Mouse (Mus musculus) stomach, postnatal 0 days (tissue): ENCODE results near the gene Pepd. TPM values are rescaled to one million over a fixed set of nuclear protein-coding genes. Genes with fewer than 3 reads are reported as not detected.
A peak's percentile ranks its signal among the peaks of the same experiment; 100 is the strongest.

ENCODE experiments used
- ATAC-seq: fragments of 200-750 bp; cut with Nextera tagmentation; 2 replicates; pipeline ENCODE4 v1.8.0; 2017; ENCODE audit not compliant: low FRiP score, low TSS enrichment
- DNase-seq: peaks from one replicate; pipeline ENCODE4 v3.0.0-alpha.2; 2016; ENCODE audit warnings: low spot score
- H3K27ac ChIP-seq: fragments of 300-500 bp; sonication (generic); replicated peaks from 2 replicates; pipeline ENCODE4 v1.5.1; 2014; ENCODE audit warnings: mild to moderate bottlenecking, control low read depth
- H3K27me3 ChIP-seq: fragments of 300-500 bp; sonication (generic); 2 replicates; pipeline ENCODE4 v1.6.1; 2014; ENCODE audit warnings: low read length; ENCODE audit not compliant: control insufficient read depth, insufficient read depth
- H3K36me3 ChIP-seq: fragments of 300-500 bp; sonication (generic); 2 replicates; pipeline ENCODE4 v1.6.1; 2014; ENCODE audit warnings: low read length, mixed read lengths; ENCODE audit not compliant: control insufficient read depth, insufficient read depth
- H3K4me1 ChIP-seq: fragments of 300-500 bp; sonication (generic); replicated peaks from 2 replicates; pipeline ENCODE4 v1.6.1; 2014; ENCODE audit warnings: antibody characterized with exemption; ENCODE audit not compliant: control insufficient read depth, insufficient read depth
- H3K4me2 ChIP-seq: fragments of 300-500 bp; sonication (generic); replicated peaks from 2 replicates; pipeline ENCODE4 v1.6.1; 2014; ENCODE audit warnings: low read depth, mild to moderate bottlenecking, control low read depth, moderate library complexity
- H3K4me3 ChIP-seq: fragments of 300-500 bp; sonication (generic); 2 replicates; pipeline ENCODE4 v1.5.1; 2014; ENCODE audit warnings: low read depth, low read length, control low read depth
- H3K9ac ChIP-seq: fragments of 300-500 bp; sonication (generic); 2 replicates; pipeline ENCODE4 v1.6.1; 2014; ENCODE audit warnings: mild to moderate bottlenecking, low read length, control low read depth, mixed read lengths
- H3K9me3 ChIP-seq: fragments of 300-500 bp; sonication (generic); 2 replicates; pipeline ENCODE4 v1.6.1; 2016; ENCODE audit warnings: low read length; ENCODE audit not compliant: control insufficient read depth
- CTCF ChIP-seq: IDR thresholded peaks from 2 replicates; pipeline ENCODE4 v1.5.1; 2016; ENCODE audit warnings: antibody characterized with exemption, low read depth, mild to moderate bottlenecking, moderate library complexity
- EP300 ChIP-seq: optimal IDR thresholded peaks from 2 replicates; pipeline ENCODE3; 2016; ENCODE audit warnings: antibody characterized with exemption
- WGBS: fragments of 180-500 bp; shearing (Covaris S2); extraction: QIAGEN DNeasy Blood & Tissue Kit; methylation state at CpG from one replicate; pipeline ENCODE4 v1.1.7; 2014; 5-methylcytosine and 5-hydroxymethylcytosine counted together
- polyA plus RNA-seq: library from polyadenylated mRNA; unstranded; fragments of >200 nt; fragmentation: Nextera tagmentation; extraction: Ambion mirVana; gene quantifications from 2 replicates; pipeline ENCODE4 v1.2.1, GENCODE M21; 2015

Gene Pepd
- polyA plus RNA-seq, 1 experiment from 2014 or later: 48.7 TPM

- H3K4me2 ChIP-seq: no peak overlapping the region
- peak; percentile 25; the same call in 1 of the 2 replicates for TF ChIP-seq CTCF
- no peak for TF ChIP-seq EP300
- DNase-seq (no peak), ATAC-seq (no peak)
- H3K27me3 ChIP-seq: no peaks in the 10 kb centered on the region
- no peak overlapping the region for H3K9ac ChIP-seq
- H3K27ac ChIP-seq: no peak overlapping the region
- no peak overlapping the region for H3K4me3 ChIP-seq
- H3K36me3 ChIP-seq: no peaks in the 10 kb centered on the region
- WGBS: 69% methylated on average over 4 of the region's 4 CpGs
- no peaks in the 10 kb centered on the region for H3K4me1 ChIP-seq
- H3K9me3 ChIP-seq: no peaks in the 10 kb centered on the region
These were observed 111.1 kb downstream of the Pepd start for GRCm38 (mm10) chr7:35023251-35023650.

DNA sequence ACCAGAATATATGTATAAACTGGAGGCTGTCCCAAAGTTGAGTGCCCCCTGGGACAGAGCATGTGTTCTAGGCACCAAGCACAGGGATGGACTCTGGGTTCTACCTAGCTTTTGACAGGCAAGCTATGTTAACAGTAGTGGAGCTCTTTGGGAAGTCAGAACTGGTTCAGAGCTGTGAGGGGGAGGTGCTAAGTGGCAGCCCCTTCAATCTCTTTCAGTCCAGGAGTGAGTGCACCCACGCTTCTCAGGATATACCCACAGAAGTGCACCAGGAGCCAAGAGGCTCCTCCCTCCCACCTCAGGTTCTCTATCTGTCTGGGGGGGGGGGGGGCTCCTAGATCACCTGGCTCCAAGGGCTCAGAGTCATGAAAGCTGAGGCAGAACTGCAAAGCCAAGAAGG is 112.2 kb downstream of the Pepd start:
- Histone ChIP-seq H3K4me3 (no peak overlapping the region), H3K27ac (no peak overlapping the region), H3K27me3 (no peaks in the 10 kb centered on the region), H3K9me3 (no peaks in the 10 kb centered on the region), H3K36me3 (no peaks in the 10 kb centered on the region), H3K4me2 (no peak overlapping the region), H3K9ac (no peak overlapping the region), H3K4me1 (no peaks in the 10 kb centered on the region)
- ATAC-seq: no peak
- DNase-seq: no peak
- no peak for TF ChIP-seq CTCF
- no peak for TF ChIP-seq EP300
- 62% methylated on average over 1 of the region's 1 CpGs for WGBS

GRCm38 (mm10) chr7:35025409-35026275 is 113.5 kb downstream of the Pepd start:
- Histone ChIP-seq H3K27me3 (no peaks in the 10 kb centered on the region), H3K4me2 (no peak overlapping the region), H3K27ac (no peak overlapping the region), H3K36me3 (no peaks in the 10 kb centered on the region), H3K4me1 (no peaks in the 10 kb centered on the region), H3K9ac (no peak overlapping the region), H3K4me3 (no peak overlapping the region), H3K9me3 (no peaks in the 10 kb centered on the region)
- DNase-seq (peak; percentile 82), ATAC-seq (peak; percentile 71)
- TF ChIP-seq CTCF (peak; percentile 97), EP300 (no peak)
- 44% methylated on average over 5 of the region's 5 CpGs for WGBS

DNA sequence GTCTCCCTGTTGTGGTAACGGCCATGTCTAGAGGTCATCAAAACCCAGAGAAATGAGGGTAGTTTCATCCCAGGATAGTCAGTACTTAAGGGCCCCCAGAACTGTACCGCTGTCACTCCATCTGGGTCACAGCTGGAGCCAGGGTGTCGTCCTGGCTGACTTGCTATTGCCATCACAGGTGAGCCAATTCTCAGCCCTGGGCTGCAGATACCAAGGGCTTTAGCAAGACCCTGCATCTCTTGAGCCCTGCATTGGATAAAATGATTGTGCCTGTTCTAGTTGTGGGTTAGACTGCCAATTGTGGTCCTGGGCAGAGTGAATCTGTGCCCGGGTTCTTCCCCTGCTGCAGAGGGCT is 114.1 kb downstream of the Pepd start:
- WGBS: 80% methylated on average over 4 of the region's 4 CpGs
- H3K9me3 ChIP-seq: no peaks in the 10 kb centered on the region
- ATAC-seq: no peak

DNA sequence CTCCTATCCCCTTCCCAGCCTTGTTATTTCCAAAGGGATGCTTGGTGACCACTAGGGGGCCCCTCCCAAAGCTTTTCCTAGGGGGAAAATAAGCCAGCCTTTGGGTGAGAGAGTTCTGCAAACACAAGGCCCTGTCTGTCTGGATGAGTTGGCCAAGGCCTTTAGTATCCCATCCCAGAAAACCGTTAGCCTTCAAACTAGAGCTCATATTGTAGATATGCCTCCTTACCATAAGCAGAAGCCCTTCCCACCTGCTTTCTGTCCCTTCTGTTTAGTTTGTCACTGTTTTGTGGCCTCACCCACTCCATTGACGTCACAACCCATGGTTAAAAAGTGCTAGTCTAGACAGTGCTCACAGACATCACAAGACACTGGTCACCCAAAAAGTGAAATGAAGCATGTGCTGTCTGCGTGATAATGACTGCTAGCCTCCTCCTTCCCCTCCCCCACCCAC is 114.7 kb downstream of the Pepd start:
- Histone ChIP-seq H3K4me1 (no peaks in the 10 kb centered on the region), H3K4me3 (no peak overlapping the region), H3K4me2 (no peak overlapping the region), H3K9ac (no peak overlapping the region), H3K36me3 (no peaks in the 10 kb centered on the region), H3K27ac (no peak overlapping the region), H3K27me3 (no peaks in the 10 kb centered on the region), H3K9me3 (no peaks in the 10 kb centered on the region)
- TF ChIP-seq EP300 (no peak), CTCF (peak; percentile 74)
- ATAC-seq (no peak), DNase-seq (peak; percentile 35)
- WGBS: 64% methylated on average over 3 of the region's 3 CpGs

More for the DNA sequence above, 114.1 kb downstream of the Pepd start:
- Histone ChIP-seq H3K27ac (no peak overlapping the region), H3K9ac (no peak overlapping the region), H3K27me3 (no peaks in the 10 kb centered on the region), H3K36me3 (no peaks in the 10 kb centered on the region), H3K4me2 (no peak overlapping the region), H3K4me1 (no peaks in the 10 kb centered on the region), H3K4me3 (no peak overlapping the region)
- TF ChIP-seq EP300 (no peak), CTCF (no peak)
- no peak for DNase-seq

GRCm38 (mm10) chr7:35027801-35028420 is 115.7 kb downstream of the Pepd start:
- no peaks in the 10 kb centered on the region for H3K36me3 ChIP-seq
- H3K27ac ChIP-seq: no peak overlapping the region
- no peak overlapping the region for H3K4me3 ChIP-seq
- WGBS: 55% methylated on average over 9 of the region's 9 CpGs
- H3K9me3 ChIP-seq: no peaks in the 10 kb centered on the region
- no peaks in the 10 kb centered on the region for H3K27me3 ChIP-seq
- no peak for TF ChIP-seq EP300
- TF ChIP-seq CTCF: no peak
- H3K4me1 ChIP-seq: no peaks in the 10 kb centered on the region
- ATAC-seq (no peak), DNase-seq (no peak)
- H3K9ac ChIP-seq: no peak overlapping the region; the same call in 1 of the 2 replicates
- H3K4me2 ChIP-seq: no peak overlapping the region
